Mouse (Mus musculus): ENCODE measurements at regions not wholly inside any gene's neighbourhood (a gene's known extent, or its start where the extent isn't known, plus 50 kb on each side); places are given as distances from the start of the nearest gene placed in this dataset.

- no peak for DNase-seq
Measured at GRCm38 (mm10) chr7:67814861-67815260, 55.3 kb upstream of the Synm start.
